Mouse (Mus musculus) E14TG2a.4 (cell line): ENCODE results near the gene Heatr1.

Source experiments
- H3K27me3 ChIP-seq: 2 replicates; pipeline ENCODE4 v1.6.1; 2014; ENCODE audit warnings: low read length, control low read depth; ENCODE audit not compliant: insufficient read depth
- H3K36me3 ChIP-seq: 2 replicates; pipeline ENCODE4 v1.6.1; 2014; ENCODE audit warnings: low read length, control low read depth; ENCODE audit not compliant: insufficient read depth
- H3K4me1 ChIP-seq: replicated peaks from 2 replicates; pipeline ENCODE4 v1.6.1; 2014; ENCODE audit warnings: low read depth, low read length, control low read depth
- H3K4me3 ChIP-seq: replicated peaks from 2 replicates; pipeline ENCODE4 v1.5.1; 2014; ENCODE audit warnings: mild to moderate bottlenecking, low read length
- H3K9me3 ChIP-seq: 2 replicates; pipeline ENCODE4 v1.6.1; 2014; ENCODE audit warnings: low read length, control low read depth
- CTCF ChIP-seq: conservative IDR thresholded peaks from 2 replicates; pipeline ENCODE4 v1.5.1; 2014; ENCODE audit warnings: low read length
- NANOG ChIP-seq: IDR thresholded peaks from 2 replicates; pipeline ENCODE4 v1.6.1; 2014; ENCODE audit warnings: borderline replicate concordance, low read length, mixed read lengths
- POU5F1 ChIP-seq: IDR thresholded peaks from 2 replicates; pipeline ENCODE4 v1.6.1; 2014; ENCODE audit warnings: low read length, borderline replicate concordance

Gene Heatr1

DNA sequence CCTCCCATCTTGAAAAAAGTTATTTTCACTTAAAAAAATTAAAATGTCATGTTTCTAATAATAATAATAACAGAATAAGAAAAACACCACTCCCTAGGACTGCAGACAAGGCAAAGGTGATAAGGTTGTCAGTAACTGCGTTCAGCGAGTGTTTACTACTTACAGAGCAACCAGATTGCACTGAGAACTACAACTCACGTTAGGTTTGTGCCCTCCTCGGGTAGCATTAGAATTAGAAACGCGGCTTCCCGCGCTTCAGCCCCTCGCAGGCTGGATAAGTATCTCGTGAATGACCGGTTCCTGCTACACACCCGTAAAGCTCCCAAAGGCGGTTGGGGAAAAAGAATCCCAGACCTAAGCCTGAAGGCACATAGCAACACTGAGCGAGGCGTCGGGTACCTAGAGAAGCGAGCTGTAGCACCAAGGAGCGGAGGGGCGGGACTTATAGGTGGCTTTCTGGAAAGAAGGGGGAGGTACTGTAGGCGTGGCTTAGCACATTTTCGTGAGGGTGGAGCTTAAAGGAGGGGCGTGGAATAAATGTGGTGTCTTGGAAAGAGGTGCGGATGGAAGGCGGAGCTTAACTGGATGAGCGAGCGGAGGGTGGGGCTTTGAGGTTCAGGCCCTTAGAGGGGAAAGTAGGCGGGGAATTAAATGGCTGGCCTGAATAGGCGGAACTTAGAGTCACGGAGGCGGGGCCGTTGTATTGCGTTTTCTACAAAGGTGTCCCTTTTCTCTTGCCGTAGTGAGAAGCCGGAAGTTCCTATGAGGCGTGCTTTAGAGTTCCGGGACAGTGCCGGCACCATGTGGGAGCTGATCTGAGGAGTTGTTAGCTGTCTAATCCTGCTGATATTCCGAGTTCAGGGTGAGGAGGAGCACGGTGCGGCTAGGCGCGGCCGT is at the start of gene Heatr1:
Gene Heatr1 (plus strand): TSS at position 419 of the 897 bp plus-strand sequence.
- peak within 1 kb of the TSS; percentile 100 for H3K4me3 ChIP-seq
- no peak for TF ChIP-seq NANOG
- TF ChIP-seq POU5F1 = no peak
- TF ChIP-seq CTCF = no peak
- H3K4me1 ChIP-seq = peaks cover 19% of the 10 kb centered on the region
- H3K9me3 ChIP-seq = no peaks in the 10 kb centered on the region
- H3K27me3 ChIP-seq = peaks cover 11% of the 10 kb centered on the region
- H3K36me3 ChIP-seq = peaks cover 37% of the 10 kb centered on the region

- Histone ChIP-seq H3K27me3 (peaks cover 8% of the 10 kb centered on the region; the same call in 1 of the 2 replicates), H3K4me3 (no peak overlapping the region), H3K36me3 (no peaks in the 10 kb centered on the region), H3K4me1 (no peaks in the 10 kb centered on the region), H3K9me3 (no peaks in the 10 kb centered on the region)
- TF ChIP-seq NANOG (no peak), POU5F1 (no peak), CTCF (no peak)
These were observed 48.0 kb upstream of the Heatr1 start for GRCm38 (mm10) chr13:12346837-12347236.

GRCm38 (mm10) chr13:12349197-12349824 is 45.5 kb upstream of the Heatr1 start:
- Histone ChIP-seq H3K4me1 (no peaks in the 10 kb centered on the region), H3K36me3 (no peaks in the 10 kb centered on the region), H3K4me3 (no peak overlapping the region), H3K9me3 (no peaks in the 10 kb centered on the region), H3K27me3 (peaks cover 2% of the 10 kb centered on the region; the same call in 1 of the 2 replicates)
- no peak for TF ChIP-seq CTCF
- no peak for TF ChIP-seq POU5F1
- no peak for TF ChIP-seq NANOG

DNA sequence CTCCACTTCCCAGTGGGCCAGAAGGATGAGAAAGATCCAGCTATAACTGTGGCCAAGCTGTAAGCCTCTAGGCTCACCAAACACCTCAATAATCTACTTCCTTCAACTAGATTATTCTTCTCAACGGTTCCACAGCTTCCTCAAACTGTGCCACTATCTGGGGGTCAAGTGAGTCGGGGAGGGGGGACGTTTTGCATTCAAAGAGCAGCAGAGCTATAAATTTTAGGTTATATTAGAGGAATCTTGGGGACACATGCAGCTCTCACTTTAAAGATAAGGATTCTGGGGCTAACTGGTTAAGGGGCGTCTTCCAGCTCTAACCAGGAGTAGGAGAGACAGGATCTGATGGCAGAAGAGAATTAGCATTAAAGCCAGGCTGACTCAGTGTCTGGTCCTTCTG is 38.6 kb upstream of the Heatr1 start:
- Histone ChIP-seq H3K36me3 (no peaks in the 10 kb centered on the region), H3K4me3 (no peak overlapping the region), H3K9me3 (no peaks in the 10 kb centered on the region), H3K4me1 (peaks cover 18% of the 10 kb centered on the region), H3K27me3 (no peaks in the 10 kb centered on the region; the same call in 1 of the 2 replicates)
- no peak for TF ChIP-seq NANOG
- TF ChIP-seq CTCF = no peak
- no peak for TF ChIP-seq POU5F1

DNA sequence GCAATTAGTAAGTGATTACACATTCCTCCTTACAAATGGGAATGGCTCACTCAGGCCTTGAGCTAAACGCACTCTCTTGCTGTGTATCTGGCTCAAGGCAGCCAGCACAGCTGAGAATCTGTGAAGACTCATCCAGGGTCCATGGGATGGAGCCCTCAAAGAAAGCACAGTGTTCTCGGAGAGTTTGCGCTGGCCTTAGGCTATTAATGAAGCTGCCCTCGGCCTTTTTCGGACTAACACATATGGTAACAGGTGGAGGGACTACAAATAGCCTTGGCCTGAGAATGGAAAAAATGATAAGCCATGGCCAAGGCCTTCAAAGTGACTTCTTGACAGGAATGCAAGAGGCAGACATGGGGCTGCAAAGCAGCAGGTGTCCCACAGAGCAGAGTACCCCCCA is 37.3 kb upstream of the Heatr1 start:
- H3K9me3 ChIP-seq = peaks cover 8% of the 10 kb centered on the region; the same call in 1 of the 2 replicates
- H3K4me3 ChIP-seq = no peak overlapping the region
- no peaks in the 10 kb centered on the region; the same call in 1 of the 2 replicates for H3K27me3 ChIP-seq
- TF ChIP-seq CTCF (no peak), POU5F1 (no peak), NANOG (no peak)
- no peaks in the 10 kb centered on the region for H3K36me3 ChIP-seq
- H3K4me1 ChIP-seq = peaks cover 18% of the 10 kb centered on the region

DNA sequence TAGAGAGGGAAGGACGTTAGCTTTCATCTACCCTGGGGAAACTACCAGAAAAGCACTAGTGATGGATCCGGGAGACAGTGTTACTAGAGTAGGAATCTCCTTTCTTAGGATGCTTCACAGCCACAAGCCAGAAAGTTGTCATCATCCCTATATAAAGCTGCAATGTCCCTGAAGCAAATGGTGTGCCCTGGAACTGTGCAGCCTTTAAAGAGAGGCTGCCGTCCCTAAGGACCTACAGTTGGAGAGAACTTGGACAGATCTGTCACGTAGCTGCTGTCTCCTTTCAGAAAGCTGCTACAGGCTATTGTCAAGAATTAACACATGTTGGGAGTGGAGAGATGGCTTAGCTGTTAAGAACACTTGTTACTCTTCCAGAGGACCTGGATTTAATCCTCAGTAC is 33.3 kb upstream of the Heatr1 start:
- TF ChIP-seq NANOG = no peak
- no peak for TF ChIP-seq CTCF
- TF ChIP-seq POU5F1 = no peak
- H3K4me1 ChIP-seq = peaks cover 18% of the 10 kb centered on the region
- H3K27me3 ChIP-seq = no peaks in the 10 kb centered on the region
- H3K36me3 ChIP-seq = no peaks in the 10 kb centered on the region
- peaks cover 15% of the 10 kb centered on the region; the same call in 1 of the 2 replicates for H3K9me3 ChIP-seq
- no peak overlapping the region for H3K4me3 ChIP-seq

GRCm38 (mm10) chr13:12369041-12369621 is 25.7 kb upstream of the Heatr1 start:
- Histone ChIP-seq H3K9me3 (no peaks in the 10 kb centered on the region), H3K27me3 (no peaks in the 10 kb centered on the region), H3K4me3 (no peak overlapping the region), H3K4me1 (peaks cover 11% of the 10 kb centered on the region), H3K36me3 (no peaks in the 10 kb centered on the region)
- TF ChIP-seq CTCF = no peak
- TF ChIP-seq POU5F1 = no peak
- TF ChIP-seq NANOG = no peak

DNA sequence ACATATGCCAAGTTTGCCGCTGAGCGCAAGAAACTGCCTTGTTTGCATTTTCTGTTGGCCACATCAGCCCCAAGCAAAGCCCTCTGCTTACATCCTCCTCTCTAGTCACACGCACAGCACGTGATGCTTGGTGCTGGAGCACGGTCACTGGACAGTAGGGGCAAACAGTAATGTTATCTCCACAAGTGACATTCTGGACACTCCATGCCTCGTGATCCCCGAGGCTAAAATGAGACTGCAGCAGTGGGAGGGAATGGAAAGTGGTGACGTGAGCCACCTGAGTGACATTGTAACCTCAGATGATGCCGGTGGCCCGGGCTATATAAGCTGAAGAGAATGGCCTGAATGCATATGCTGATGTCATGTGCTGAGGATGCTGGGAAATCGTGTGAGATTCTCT is 24.9 kb upstream of the Heatr1 start:
- Histone ChIP-seq H3K36me3 (no peaks in the 10 kb centered on the region), H3K4me3 (no peak overlapping the region), H3K4me1 (peaks cover 11% of the 10 kb centered on the region), H3K27me3 (no peaks in the 10 kb centered on the region), H3K9me3 (no peaks in the 10 kb centered on the region)
- no peak for TF ChIP-seq CTCF
- no peak for TF ChIP-seq NANOG
- no peak for TF ChIP-seq POU5F1
